Mouse (Mus musculus) MEL (cell line): ENCODE results near the gene Tuba1b. TPM values are rescaled to one million over a fixed set of nuclear protein-coding genes. Genes with fewer than 3 reads are reported as not detected.

ENCODE experiments used
- DNase-seq: peaks from one replicate; pipeline ENCODE4 v3.0.0; 2011; ENCODE audit warnings: low read depth, low spot score
- H3K27ac ChIP-seq: 2 replicates; pipeline ENCODE4 v1.5.1; 2012; ENCODE audit warnings: low read depth, mild to moderate bottlenecking, control low read depth, low read length, moderate library complexity; ENCODE audit not compliant: control insufficient read depth
- H3K27me3 ChIP-seq, 2 experiments: fragments of 150-350 bp in 1 of 2; sonication (generic) in 1 of 2; 2 replicates each; pipeline ENCODE4 v1.6.1; 2012; ENCODE audit warnings: low read length in 2 of 2, mild to moderate bottlenecking in 2 of 2, improper control_type of control experiment in 1 of 2, moderate library complexity in 1 of 2; ENCODE audit not compliant: insufficient read depth in 2 of 2, control insufficient read depth in 1 of 2
- H3K36me3 ChIP-seq, 2 experiments: 2 replicates each; pipeline ENCODE4 v1.6.1; 2012 to 2014; ENCODE audit warnings: low read length in 2 of 2, improper control_type of control experiment in 1 of 2, inconsistent platforms in 1 of 2, mild to moderate bottlenecking in 1 of 2; ENCODE audit not compliant: insufficient read depth in 2 of 2, control insufficient read depth in 1 of 2
- H3K4me1 ChIP-seq, 2 experiments: fragments of 150-350 bp in 1 of 2; sonication (generic) in 1 of 2; 2 replicates each; pipeline ENCODE4 v1.6.1; 2012; ENCODE audit warnings: low read length in 2 of 2, improper control_type of control experiment in 1 of 2, mild to moderate bottlenecking in 1 of 2; ENCODE audit not compliant: insufficient read depth in 2 of 2, control insufficient read depth in 1 of 2
- H3K4me3 ChIP-seq, 2 experiments: fragments of 150-350 bp in 1 of 2; sonication (generic) in 1 of 2; 2 replicates each; pipeline ENCODE4 v1.5.1; 2012; ENCODE audit warnings: low read depth in 2 of 2, low read length in 2 of 2, mild to moderate bottlenecking in 2 of 2, moderate library complexity in 2 of 2, control low read depth in 1 of 2, improper control_type of control experiment in 1 of 2; ENCODE audit not compliant: control insufficient read depth in 1 of 2, insufficient read depth in 1 of 2
- H3K79me2 ChIP-seq: 2 replicates; pipeline ENCODE4 v1.6.1; 2012; ENCODE audit warnings: mild to moderate bottlenecking, low read length, moderate library complexity; ENCODE audit not compliant: control insufficient read depth, poor library complexity, insufficient read depth
- H3K9ac ChIP-seq: 2 replicates; pipeline ENCODE4 v1.6.1; 2012; ENCODE audit warnings: low read depth, mild to moderate bottlenecking, control low read depth, low read length, moderate library complexity; ENCODE audit not compliant: control insufficient read depth, poor library complexity, severe bottlenecking
- H3K9me3 ChIP-seq: fragments of 150-350 bp; sonication (generic); replicated peaks from 2 replicates; pipeline ENCODE4 v1.6.1; 2012; ENCODE audit warnings: mild to moderate bottlenecking, low read length, improper control_type of control experiment, moderate library complexity; ENCODE audit not compliant: insufficient read depth
- CHD1 ChIP-seq: IDR thresholded peaks from 2 replicates; pipeline ENCODE4 v1.6.1; 2012; ENCODE audit warnings: low read depth, mild to moderate bottlenecking, inconsistent platforms, low read length, improper control_type of control experiment
- CHD2 ChIP-seq: IDR thresholded peaks from 2 replicates; pipeline ENCODE4 v1.6.1; 2011; ENCODE audit warnings: low read length, improper control_type of control experiment
- CTCF ChIP-seq, 3 experiments: IDR thresholded peaks in 2 of 3; conservative IDR thresholded peaks in 1 of 3; 2 replicates each; pipeline ENCODE4 v1.5.1; 2011 to 2012; ENCODE audit warnings: low read length in 3 of 3, low read depth in 2 of 3, mild to moderate bottlenecking in 2 of 3, improper control_type of control experiment in 1 of 3, inconsistent platforms in 1 of 3, mixed read lengths in 1 of 3, moderate library complexity in 1 of 3; ENCODE audit not compliant: control insufficient read depth in 1 of 3, insufficient read depth in 1 of 3, poor library complexity in 1 of 3, severe bottlenecking in 1 of 3
- E2F4 ChIP-seq: IDR thresholded peaks from 2 replicates; pipeline ENCODE4 v1.6.1; 2011; ENCODE audit warnings: low read depth, low read length, improper control_type of control experiment, borderline replicate concordance
- ELF1 ChIP-seq: IDR thresholded peaks from 2 replicates; pipeline ENCODE4 v1.6.1; 2014; ENCODE audit warnings: low read depth, mild to moderate bottlenecking, inconsistent platforms, low read length, improper control_type of control experiment, moderate library complexity
- ETS1 ChIP-seq: IDR thresholded peaks from 2 replicates; pipeline ENCODE4 v1.6.1; 2012; ENCODE audit warnings: low read depth, mild to moderate bottlenecking, inconsistent platforms, low read length, improper control_type of control experiment, moderate library complexity
- HCFC1 ChIP-seq: IDR thresholded peaks from 2 replicates; pipeline ENCODE4 v1.6.1; 2012; ENCODE audit warnings: low read depth, mild to moderate bottlenecking, inconsistent platforms, low read length, improper control_type of control experiment, moderate library complexity
- MAFK ChIP-seq: IDR thresholded peaks from 2 replicates; pipeline ENCODE4 v1.6.1; 2011; ENCODE audit warnings: low read depth, mild to moderate bottlenecking, low read length, improper control_type of control experiment, borderline replicate concordance
- MAX ChIP-seq: IDR thresholded peaks from 2 replicates; pipeline ENCODE4 v1.6.1; 2011; ENCODE audit warnings: low read length, improper control_type of control experiment
- MAZ ChIP-seq: IDR thresholded peaks from 2 replicates; pipeline ENCODE4 v1.6.1; 2012; ENCODE audit warnings: low read depth, mild to moderate bottlenecking, inconsistent platforms, low read length, improper control_type of control experiment
- MEF2A ChIP-seq: IDR thresholded peaks from 2 replicates; pipeline ENCODE4 v1.6.1; 2014; ENCODE audit warnings: low read depth, mild to moderate bottlenecking, inconsistent platforms, low read length, improper control_type of control experiment; ENCODE audit not compliant: poor library complexity, insufficient replicate concordance, severe bottlenecking; ENCODE audit errors: extremely low read depth
- MYC ChIP-seq: IDR thresholded peaks from 2 replicates; pipeline ENCODE4 v1.6.1; 2011; ENCODE audit warnings: low read depth, mild to moderate bottlenecking, low read length, improper control_type of control experiment, moderate library complexity
- NELFE ChIP-seq: IDR thresholded peaks from 2 replicates; pipeline ENCODE4 v1.6.1; 2011; ENCODE audit warnings: low read depth, low read length, improper control_type of control experiment
- NRF1 ChIP-seq: IDR thresholded peaks from 2 replicates; pipeline ENCODE4 v1.6.1; 2014; ENCODE audit warnings: low read depth, mild to moderate bottlenecking, inconsistent platforms, low read length, improper control_type of control experiment, moderate library complexity; ENCODE audit not compliant: poor library complexity, insufficient read depth, severe bottlenecking
- POLR2A ChIP-seq, 2 experiments: IDR thresholded peaks; 2 replicates each; pipeline ENCODE4 v1.6.1; 2011 to 2012; ENCODE audit warnings: low read length in 2 of 2, mild to moderate bottlenecking in 2 of 2, control low read depth in 1 of 2, improper control_type of control experiment in 1 of 2, low read depth in 1 of 2, moderate library complexity in 1 of 2; ENCODE audit not compliant: control insufficient read depth in 1 of 2, insufficient read depth in 1 of 2, poor library complexity in 1 of 2
- POLR2AphosphoS2 ChIP-seq: IDR thresholded peaks from 2 replicates; pipeline ENCODE4 v1.6.1; 2011; ENCODE audit warnings: low read length, improper control_type of control experiment
- POLR2AphosphoS5 ChIP-seq: IDR thresholded peaks from 2 replicates; pipeline ENCODE4 v1.6.1; 2012; ENCODE audit warnings: low read depth, borderline replicate concordance, mild to moderate bottlenecking, inconsistent platforms, low read length, moderate library complexity, mixed read lengths
- RAD21 ChIP-seq: IDR thresholded peaks from 2 replicates; pipeline ENCODE4 v1.6.1; 2011; ENCODE audit warnings: mild to moderate bottlenecking, low read depth, low read length, improper control_type of control experiment
- SMC3 ChIP-seq: IDR thresholded peaks from 2 replicates; pipeline ENCODE4 v1.6.1; 2011; ENCODE audit warnings: low read depth, low read length, improper control_type of control experiment
- UBTF ChIP-seq: IDR thresholded peaks from 2 replicates; pipeline ENCODE4 v1.6.1; 2012; ENCODE audit warnings: low read depth, mild to moderate bottlenecking, inconsistent platforms, low read length, improper control_type of control experiment, moderate library complexity, borderline replicate concordance; ENCODE audit not compliant: insufficient read depth
- USF1 ChIP-seq: IDR thresholded peaks from 2 replicates; pipeline ENCODE4 v1.6.1; 2014; ENCODE audit warnings: low read depth, mild to moderate bottlenecking, inconsistent platforms, low read length, improper control_type of control experiment, moderate library complexity
- USF2 ChIP-seq, 2 experiments: IDR thresholded peaks; 2 replicates each; pipeline ENCODE4 v1.6.1; 2011 to 2012; ENCODE audit warnings: improper control_type of control experiment in 2 of 2, low read length in 2 of 2, borderline replicate concordance in 1 of 2, inconsistent platforms in 1 of 2, low read depth in 1 of 2, mild to moderate bottlenecking in 1 of 2; ENCODE audit not compliant: insufficient read depth in 1 of 2
- ZKSCAN1 ChIP-seq: IDR thresholded peaks from 2 replicates; pipeline ENCODE4 v1.6.1; 2012; ENCODE audit warnings: low read depth, mild to moderate bottlenecking, inconsistent platforms, low read length, improper control_type of control experiment, moderate library complexity
- ZNF384 ChIP-seq: IDR thresholded peaks from 2 replicates; pipeline ENCODE4 v1.6.1; 2012; ENCODE audit warnings: low read depth, mild to moderate bottlenecking, inconsistent platforms, low read length, improper control_type of control experiment
- polyA plus RNA-seq, 2 experiments: library from polyadenylated mRNA; stranded (reverse) in 1 of 2; unstranded in 1 of 2; fragments of >175 nt in 1 of 2; fragments of >200 nt in 1 of 2; gene quantifications; 2 replicates each; pipeline versions ENCODE4 v1.2.1 to v1.2.4; 2012; ENCODE audit warnings: low replicate concordance in 2 of 2, low read depth in 1 of 2; ENCODE audit not compliant: insufficient read length in 2 of 2, insufficient read depth in 1 of 2, missing spikeins in 1 of 2
- total RNA-seq: library from RNA; depleted of rRNA; stranded (reverse); fragments of 300-350 nt; gene quantifications from 2 replicates; pipeline ENCODE4 v1.2.3, GENCODE M21; 2012

Tuba1b gene
- total and polyA plus RNA-seq, 3 experiments = 1,577 to 1,861 TPM; not detected in 1

DNA sequence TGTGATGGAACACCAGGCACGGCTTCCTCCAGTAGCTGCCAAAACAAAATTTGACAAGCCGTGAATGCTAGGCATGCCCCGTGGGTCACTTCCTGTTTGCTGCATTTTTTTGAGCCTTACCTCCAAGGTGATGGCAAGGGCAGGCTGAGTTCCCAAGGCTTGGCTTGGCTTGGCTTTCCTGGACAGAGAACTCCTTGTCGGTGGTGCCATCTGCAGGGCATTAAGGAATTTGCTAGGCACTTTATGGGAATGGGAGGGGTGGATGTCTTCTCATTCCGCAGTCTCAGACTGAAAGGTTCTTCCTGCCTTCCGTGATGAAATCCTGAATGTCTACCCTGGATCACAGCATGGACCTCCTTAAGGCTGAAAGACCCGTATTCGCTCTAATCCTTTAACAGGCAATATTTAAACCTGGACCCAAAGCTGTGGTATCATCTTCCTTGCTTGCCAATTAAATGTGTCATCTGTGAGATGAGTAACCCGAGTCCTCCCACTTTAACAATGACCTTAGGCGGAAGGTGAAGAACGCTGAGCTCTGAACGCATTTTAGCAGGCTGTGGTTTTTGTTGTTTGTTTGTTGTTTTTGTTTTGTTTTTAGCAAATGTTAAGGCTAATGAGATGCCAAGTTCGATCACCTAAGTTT lies 5.6 kb downstream of the Tuba1b start:
- peak; percentile 47 for DNase-seq

DNA sequence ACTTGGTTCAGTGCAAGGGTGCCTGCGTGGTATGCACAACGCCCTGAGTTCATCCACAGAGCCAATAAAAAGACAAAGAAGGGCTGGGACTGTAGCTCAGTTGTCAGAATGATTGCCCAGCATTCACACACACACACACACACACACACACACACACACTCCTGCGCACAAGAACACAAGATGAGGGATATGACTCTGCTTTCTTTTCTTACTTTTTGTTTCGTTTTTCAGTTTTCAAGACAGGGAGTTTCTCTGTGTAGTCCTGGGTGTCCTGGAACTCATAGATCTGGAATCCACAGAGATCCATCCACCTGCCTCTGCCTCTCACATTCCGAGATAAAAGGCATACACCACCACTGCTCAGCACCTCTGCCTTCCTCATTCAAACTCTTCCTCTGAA lies 6.8 kb downstream of the Tuba1b start:
- H3K4me3 ChIP-seq = no peak overlapping the region
- DNase-seq = no peak
- H3K79me2 ChIP-seq = no peaks in the 10 kb centered on the region
- H3K9me3 ChIP-seq = no peaks in the 10 kb centered on the region
- H3K9ac ChIP-seq = no peak overlapping the region
- H3K36me3 ChIP-seq = peaks cover 0 to 4% of the 10 kb centered on the region in 2 experiments; a peak in 2 of 4 replicates
- TF ChIP-seq MAZ = no peak
- no peak for TF ChIP-seq POLR2AphosphoS5
- no peak for TF ChIP-seq MAX
- TF ChIP-seq ZNF384 = no peak
- TF ChIP-seq MAFK = no peak
- no peak for TF ChIP-seq ETS1
- no peak for TF ChIP-seq ZKSCAN1
- no peak for TF ChIP-seq NELFE
- TF ChIP-seq MEF2A = no peak
- TF ChIP-seq E2F4 = no peak
- TF ChIP-seq ELF1 = no peak
- no peak for TF ChIP-seq CHD2
- TF ChIP-seq MYC = no peak
- no peak for TF ChIP-seq RAD21
- no peak for TF ChIP-seq UBTF
- no peaks in the 10 kb centered on the region for H3K27me3 ChIP-seq
- peaks cover 3 to 5% of the 10 kb centered on the region in 2 experiments; a peak in 2 of 4 replicates for H3K4me1 ChIP-seq
- H3K27ac ChIP-seq = no peak overlapping the region

More for the DNA sequence above, 5.6 kb downstream of the Tuba1b start:
- Histone ChIP-seq H3K9ac (no peak overlapping the region), H3K4me3 (no peak overlapping the region), H3K27me3 (no peaks in the 10 kb centered on the region), H3K4me1 (no peaks in the 10 kb centered on the region), H3K9me3 (no peaks in the 10 kb centered on the region), H3K36me3 (peaks cover 2 to 3% of the 10 kb centered on the region in 2 experiments; a peak in 2 of 4 replicates), H3K27ac (no peak overlapping the region), H3K79me2 (peaks cover 8% of the 10 kb centered on the region)
- TF ChIP-seq NRF1 = 0 out of 2 replicates have a peak, but pooled peaks have one; percentile 22
- TF ChIP-seq ELF1 = no peak
- TF ChIP-seq SMC3 = peak; percentile 37
- TF ChIP-seq POLR2A (IDR thresholded peaks at IDR 0.05; ENCODE audit: control insufficient read depth in 1 of 2, insufficient read depth in 1 of 2, low read depth in 1 of 2, low read length in 2 of 2, poor library complexity in 1 of 2) = no peak
- no peak for TF ChIP-seq USF1
- TF ChIP-seq USF2 (IDR thresholded peaks at IDR 0.05; ENCODE audit: borderline replicate concordance in 1 of 2, insufficient read depth in 1 of 2, low read depth in 1 of 2, low read length in 2 of 2) = no peak
- no peak for TF ChIP-seq CHD1
- no peak for TF ChIP-seq POLR2AphosphoS2
- no peak for TF ChIP-seq POLR2AphosphoS5
- TF ChIP-seq HCFC1 = no peak
- no peak for TF ChIP-seq MAZ
- no peak for TF ChIP-seq CHD2
- TF ChIP-seq CTCF (IDR thresholded peaks at IDR 0.05 in 2 of 3, conservative IDR thresholded peaks at IDR 0.05 in 1 of 3; ENCODE audit: control insufficient read depth in 1 of 3, insufficient read depth in 1 of 3, low read depth in 2 of 3, low read length in 3 of 3, poor library complexity in 1 of 3, severe bottlenecking in 1 of 3) = peak; percentile 26 to 53 (median 29); a peak in 4 of 6 replicates
